Mouse (Mus musculus): ENCODE measurements around the gene Nup210.
"Not testable (repeated sequence)": the region's sequence is repeated elsewhere in the genome, so short reads cannot be mapped to it uniquely, and the experiment has no call there.

Gene Nup210

GRCm38 (mm10) chr6:91137343-91137956 is 20.8 kb upstream of the Nup210 start:
- no peak for DNase-seq

DNA sequence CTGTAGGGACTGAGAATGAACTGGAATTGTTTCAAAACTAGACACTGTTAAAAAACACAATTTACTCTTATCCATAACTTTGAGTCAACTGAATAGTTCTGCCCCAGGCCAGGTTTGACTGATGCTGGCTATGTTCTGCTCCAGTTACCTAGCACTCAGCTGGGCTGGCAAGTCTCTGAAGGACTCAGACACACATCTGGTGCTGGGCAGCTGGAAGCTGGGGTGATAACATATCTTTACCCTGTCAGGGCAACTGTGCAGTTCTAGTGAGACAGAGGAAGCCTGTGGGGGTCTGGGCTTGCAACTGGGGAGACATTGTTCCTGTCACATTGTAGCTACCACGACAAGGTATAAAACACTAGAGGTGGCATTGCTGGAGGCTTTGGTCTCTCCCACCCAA is 14.2 kb upstream of the Nup210 start:
- no peak for DNase-seq

DNA sequence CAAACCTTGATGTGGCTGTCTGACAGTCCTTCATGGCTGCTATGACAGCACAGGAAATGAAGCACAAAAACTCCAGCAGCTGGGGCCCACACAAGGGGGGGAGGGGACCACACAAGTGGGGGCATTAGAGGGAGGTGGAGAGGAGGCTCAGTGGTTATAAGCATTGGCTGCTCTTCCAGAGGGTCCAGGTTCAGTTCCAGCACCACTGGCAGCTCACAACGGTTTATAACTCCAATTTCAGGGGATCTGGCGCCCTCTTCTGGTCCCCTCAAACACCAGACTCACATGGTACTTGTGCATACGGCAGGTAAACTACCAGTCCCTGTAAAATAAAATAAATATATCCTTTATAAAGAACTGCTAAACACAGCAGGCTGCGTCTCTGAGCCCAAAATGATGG is 12.4 kb upstream of the Nup210 start:
- DNase-seq = no peak

DNA sequence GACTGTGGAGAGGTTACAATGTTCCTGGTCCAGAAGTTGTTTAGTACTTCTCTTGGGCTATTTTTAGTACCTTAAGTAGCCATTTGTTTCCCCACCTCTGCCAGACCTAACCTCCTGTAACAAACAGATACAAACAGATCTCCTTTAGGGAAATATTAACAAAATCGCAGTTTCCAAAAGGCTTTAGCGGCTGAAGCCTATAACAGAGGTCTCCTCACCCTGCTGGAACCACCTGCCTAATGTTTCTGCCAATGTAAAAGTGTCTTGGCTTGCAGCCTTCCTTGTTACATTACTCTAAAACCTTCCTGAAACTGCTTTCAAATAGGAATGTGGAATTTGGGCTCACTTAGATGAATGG is 8.6 kb upstream of the Nup210 start:
- DNase-seq = peak; percentile 28

GRCm38 (mm10) chr6:91124286-91125227 is 7.9 kb upstream of the Nup210 start:
- no peak for DNase-seq

DNA sequence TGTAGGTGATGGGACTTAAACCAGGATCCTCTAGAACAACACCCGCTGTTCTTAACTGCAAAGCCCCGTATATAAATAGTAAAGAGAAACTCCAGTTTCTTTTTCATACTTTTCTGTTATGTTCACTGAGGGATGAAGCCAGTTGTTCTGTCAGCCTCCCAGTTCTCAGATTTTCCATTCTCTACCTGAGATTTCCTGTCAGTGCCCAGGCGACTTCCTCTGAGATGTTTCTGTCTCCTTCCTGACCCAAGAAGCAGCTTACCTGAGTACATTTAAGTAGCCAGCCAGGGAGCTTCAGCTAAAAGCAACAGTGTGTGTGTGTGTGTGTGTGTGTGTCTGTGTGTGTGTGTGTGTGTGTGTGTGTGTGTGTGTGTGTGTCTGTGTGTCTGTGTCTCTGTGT is 6.8 kb upstream of the Nup210 start:
- DNase-seq = no peak

GRCm38 (mm10) chr6:91121089-91121488 is 4.5 kb upstream of the Nup210 start:
- DNase-seq = not testable (repeated sequence)

DNA sequence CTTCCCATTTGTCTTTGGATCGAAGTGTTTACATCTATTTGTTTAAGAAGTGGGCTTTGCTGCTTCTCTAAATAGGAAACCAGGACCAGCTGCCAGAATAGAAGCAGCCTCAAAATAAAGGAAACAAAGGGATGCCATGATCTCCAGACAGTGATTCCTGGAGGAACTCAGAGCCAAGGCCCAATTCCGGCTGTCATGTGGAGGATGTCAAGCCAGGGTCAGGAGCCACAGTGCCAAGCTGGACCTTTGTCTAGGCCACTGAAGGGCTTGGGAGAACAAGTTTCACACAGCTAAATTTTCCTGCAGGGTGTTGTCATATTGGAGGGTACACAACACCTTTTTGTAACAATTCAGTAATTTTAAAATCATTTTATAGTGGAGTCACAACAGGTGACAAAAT is 3.6 kb upstream of the Nup210 start:
- no peak for DNase-seq

DNA sequence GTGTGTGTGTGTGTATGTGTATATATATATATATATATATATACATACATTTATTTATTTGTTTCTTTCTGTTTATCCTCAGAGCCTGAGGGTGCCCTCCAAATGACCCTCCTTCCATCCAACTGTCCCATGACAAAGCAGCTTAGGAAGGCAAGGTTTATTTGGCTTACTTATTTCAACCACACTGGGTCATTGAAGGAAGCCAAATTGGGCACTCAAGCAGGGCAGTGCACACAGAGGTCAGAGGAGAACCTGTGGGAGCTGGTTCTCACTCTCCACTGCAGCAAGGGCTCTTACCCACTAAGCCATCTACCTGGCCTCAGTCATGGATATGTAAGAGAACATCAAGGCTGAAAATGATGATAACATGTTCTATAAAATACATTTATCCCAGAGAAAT is 1.9 kb upstream of the Nup210 start:
- peak; percentile 59 for DNase-seq

DNA sequence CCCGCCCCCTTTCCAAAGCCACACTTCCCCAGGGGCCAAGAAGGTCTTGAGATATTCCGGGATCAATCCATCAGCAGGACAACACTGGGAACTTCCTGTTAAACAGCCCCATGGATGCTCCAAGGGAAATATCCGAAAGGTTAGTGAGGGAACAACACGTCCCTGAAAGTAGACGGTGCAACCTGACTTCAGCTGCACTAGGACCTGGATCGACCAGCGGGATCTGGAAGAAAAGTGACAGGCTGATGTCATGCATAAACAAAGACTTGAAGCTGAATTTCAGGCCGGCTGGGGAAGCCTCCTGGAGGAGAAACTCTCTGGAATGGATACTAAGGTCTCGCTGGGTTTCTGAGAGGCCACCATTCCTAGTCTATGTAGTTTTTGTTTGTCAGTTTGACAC is 520 bp upstream of the Nup210 start:
- DNase-seq = no peak

- DNase-seq = no peak
Observed at GRCm38 (mm10) chr6:91115863-91116243, 776 bp downstream of the Nup210 start.

DNA sequence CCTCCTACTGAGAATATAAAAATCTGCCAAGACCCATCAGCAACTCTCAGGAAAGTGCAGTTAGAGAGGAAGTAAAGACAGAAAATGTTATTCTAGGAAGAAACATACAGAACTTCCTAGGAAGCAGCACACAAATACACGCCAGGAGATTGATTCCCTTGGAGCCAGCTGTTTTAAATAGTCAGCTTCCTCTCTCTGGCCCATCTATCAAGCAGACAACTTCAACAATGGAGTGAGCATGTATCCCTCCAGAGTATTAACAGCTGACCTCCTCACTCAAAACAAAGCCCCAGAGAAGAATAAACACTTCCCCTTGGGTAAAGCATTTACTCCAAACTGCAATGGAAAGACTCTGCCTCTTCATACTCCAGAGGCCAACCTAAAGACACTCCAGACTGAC is 1.5 kb downstream of the Nup210 start:
- no peak for DNase-seq

- DNase-seq = no peak
Observed at GRCm38 (mm10) chr6:91114716-91115115, 1.9 kb downstream of the Nup210 start.

- peak; percentile 24 for DNase-seq
Observed at GRCm38 (mm10) chr6:91111954-91112252, 4.7 kb downstream of the Nup210 start.

DNA sequence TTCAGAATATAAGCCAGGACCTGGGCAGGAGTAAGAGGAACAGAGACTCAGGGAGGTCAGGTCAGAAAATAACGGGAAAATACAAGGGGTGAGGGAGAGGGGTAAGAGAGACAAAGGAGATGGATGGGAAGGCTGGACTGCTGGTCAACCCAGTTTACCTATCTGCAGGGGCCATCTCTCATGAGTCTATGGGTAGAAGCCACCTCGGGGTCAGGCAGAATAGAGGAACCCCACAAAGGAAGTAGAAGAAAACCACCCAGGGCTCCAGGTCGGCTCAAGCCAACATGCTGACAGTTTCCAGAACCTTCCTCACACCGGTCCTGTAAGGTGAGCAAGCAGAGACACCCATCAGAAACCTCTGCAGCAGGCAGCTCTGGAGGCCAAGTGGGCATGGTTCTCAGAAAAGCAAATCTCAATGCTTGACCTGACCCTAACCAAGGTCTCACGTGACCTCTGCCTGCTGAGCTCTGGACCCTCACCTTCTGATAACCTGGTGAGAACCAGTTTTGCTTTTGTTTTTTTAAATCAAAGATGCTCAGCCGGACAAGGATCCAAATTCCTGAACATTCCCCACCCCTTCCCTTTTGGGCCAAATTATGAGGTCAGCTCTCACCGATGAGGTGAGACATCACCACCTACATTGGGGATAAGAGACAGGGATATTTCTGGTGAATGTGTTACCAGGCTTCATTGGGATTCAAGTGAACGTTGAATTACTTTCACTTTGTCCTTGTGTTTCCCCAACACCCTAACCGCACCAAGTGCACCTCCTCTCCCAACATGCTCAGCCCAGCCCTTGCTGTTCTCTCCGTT is 5.3 kb downstream of the Nup210 start:
- DNase-seq = no peak

- DNase-seq = no peak
Observed at GRCm38 (mm10) chr6:91110323-91111020, 6.2 kb downstream of the Nup210 start.

- no peak for DNase-seq
Observed at GRCm38 (mm10) chr6:91109489-91109888, 7.1 kb downstream of the Nup210 start.

DNA sequence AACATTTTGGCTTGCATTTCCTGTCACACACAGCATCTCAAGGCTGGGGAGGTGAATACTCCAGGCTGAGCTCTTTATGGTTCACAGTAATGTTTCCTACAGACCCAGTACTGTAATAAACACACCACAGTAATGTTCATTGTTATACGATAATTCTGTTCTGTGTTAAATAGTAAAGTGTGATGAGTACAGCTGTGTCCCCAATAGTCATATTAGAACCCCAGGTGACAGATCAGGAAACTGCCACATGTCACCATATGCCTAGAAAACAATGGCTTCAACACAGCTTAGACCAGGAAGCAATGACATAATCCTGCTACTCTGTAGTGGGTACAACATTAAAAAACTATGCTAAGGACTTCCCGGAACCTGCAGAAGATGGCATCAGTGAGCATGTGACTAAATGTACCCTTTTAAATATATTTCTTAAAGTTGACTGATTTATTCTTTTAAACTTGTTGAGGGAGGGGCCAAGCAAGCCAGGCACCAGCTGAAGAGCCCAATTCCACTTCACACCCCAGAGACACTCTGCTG is 7.6 kb downstream of the Nup210 start:
- no peak for DNase-seq

DNA sequence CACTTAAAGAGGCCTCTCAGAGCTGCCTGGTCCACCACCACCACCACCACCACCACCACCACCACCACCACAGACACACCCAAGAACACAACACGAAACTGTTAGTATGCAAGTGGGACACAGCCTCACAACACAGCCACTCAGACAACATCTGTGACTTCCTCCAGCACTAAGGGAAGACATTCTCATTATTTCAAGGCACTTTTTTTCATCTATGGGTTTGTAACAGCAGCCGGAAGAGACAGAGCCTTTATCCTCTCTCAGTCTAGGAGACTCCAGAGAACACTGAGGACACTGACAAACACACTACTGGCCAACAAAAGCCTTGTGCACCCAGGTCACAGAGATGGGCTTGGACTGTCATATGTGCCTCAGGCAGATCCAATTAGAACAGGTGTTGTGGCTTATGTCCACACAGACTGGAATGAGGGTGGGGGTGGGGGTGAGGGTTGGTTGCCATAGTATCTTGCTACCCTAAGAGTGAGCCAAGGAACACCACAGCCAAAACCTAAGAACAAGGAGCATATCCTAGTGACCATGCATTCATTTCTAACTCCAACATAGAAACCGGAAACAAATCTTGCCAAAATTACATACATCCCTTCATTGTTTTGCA is 8.2 kb downstream of the Nup210 start:
- DNase-seq = no peak

DNA sequence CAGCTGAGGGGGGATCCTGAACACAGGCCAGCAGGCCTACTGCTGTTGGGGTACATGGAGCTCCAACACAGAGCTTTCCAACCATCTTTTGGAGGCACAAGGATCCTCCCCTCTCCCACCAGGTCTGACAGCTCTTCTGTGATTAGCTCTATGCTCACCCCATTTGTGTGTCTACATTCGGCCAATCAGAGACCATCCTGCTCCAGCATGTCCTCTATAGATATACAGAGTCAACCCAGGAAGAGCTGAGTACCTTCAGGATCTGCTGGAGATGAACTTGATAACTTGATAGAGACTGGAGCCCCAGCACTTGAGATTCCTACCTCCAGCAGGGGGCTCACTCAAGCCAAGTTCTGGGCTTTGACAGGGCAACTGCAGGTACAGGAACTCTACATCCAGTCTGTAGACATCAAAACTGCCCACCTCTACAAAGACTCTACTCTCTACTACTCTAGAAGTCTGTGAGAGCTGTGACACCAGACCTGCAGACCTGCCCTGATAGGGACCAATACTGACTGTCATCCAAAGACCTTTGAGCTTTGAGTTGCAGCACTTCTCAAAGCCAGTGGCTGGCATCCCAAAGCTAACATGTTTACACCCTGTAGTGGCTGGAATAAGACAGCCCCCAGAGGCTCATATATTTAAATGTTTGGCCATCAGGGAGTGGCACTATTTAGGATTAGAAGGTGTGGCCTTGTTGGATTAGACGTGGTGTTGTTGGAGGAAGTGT is 11.1 kb downstream of the Nup210 start:
- DNase-seq = no peak

- DNase-seq = peak; percentile 80
Observed at GRCm38 (mm10) chr6:91104765-91105399, 11.7 kb downstream of the Nup210 start.

Measured in kidney, adult 11 months (tissue).